Mouse (Mus musculus) retina, adult 2 months (tissue): ENCODE measurements around the gene Hdac1.

Experiments used
- DNase-seq: peaks from one replicate; pipeline ENCODE4 v3.0.0-alpha.2; 2012; ENCODE audit warnings: low read depth, low spot score

The Hdac1 gene

DNA sequence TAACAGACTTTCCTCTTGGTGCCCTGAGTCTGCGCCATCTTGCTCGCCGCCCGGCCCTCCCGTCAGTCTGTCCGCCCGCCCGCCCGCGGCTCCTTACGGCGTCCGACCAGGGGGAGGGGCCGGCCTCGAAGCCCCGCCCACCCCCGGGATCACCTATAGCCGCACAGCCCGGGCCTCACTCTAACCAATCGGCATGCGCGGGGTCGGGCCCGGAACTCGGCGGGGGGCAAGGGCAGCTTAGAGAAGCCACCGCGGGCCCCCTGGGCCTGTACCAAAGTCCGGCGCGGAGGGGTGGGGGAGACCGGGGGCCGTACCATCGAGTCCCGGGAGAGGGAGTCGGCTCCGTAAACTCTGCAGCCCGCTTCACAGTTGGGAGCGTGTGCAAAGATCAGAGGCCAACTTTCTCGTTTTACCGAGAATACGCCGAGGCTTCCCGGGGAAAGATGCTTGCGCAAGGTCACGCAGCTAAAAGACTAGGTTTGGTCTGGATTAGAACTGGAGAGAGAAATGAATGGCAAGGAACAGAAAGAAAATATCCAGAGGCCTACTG, at the start of gene Hdac1:
Gene Hdac1 (minus strand): TSS at position 122 of the 550 bp plus-strand sequence.
- peak; percentile 94 for DNase-seq

DNA sequence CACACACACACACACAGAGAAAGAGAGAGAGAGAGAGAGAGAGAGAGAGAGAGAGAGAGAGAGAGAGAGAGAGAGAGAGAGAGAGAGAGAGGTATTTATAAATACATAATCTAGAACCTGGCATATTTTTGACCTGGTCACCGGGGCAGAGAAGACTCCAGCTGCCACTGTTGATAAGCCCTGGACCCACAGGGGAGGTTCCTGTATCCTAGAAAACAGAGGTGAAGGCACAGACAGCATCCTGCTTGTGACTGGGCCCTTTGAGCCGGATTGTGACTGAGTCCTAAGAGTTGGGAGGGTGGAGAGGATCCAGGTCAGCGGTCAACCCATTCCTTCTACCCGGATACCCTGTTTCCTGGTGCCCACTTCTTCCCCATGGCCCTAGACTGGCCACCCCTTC, 46.4 kb upstream of the Hdac1 start:
- DNase-seq, result no peak

DNA sequence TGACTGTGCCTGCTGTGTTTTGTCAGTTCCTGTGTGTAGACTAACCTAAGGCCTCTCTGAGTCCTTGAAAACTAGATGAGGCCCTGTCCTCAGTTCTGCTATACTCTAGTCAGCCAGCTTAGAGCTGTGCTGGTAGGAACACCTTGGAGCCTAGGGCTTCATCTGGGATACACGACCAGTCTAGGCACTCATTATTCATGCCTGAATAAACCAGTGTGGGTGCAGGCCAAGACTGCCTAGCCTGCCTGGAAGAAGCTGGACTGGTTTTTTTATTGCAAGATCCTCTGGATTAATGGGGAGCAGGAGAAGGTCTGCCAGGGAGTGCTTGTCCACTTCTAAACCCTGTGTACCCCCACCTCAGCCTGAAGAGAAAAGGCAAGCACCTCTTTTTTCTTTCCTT, 44.4 kb upstream of the Hdac1 start:
- no peak for DNase-seq

DNA sequence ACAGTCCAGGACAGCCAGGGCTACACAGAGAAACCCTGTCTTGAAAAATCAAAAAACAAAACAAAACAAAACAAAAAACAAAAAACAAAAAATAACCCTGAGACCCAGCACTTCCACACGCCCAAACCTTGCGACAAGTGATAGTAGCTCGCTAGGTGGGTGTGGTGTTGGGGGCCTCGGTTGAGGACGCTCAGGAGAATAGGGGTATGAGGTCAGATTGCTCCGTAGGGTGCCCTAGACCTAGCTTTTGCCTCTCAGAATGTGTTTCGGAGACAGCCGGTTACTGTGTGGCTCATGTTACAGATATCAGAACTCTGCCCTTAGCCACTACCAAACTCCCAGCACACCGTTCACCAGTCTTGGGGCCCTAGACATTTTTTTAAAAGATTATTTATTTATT, 43.3 kb upstream of the Hdac1 start:
- DNase-seq, result no peak

DNA sequence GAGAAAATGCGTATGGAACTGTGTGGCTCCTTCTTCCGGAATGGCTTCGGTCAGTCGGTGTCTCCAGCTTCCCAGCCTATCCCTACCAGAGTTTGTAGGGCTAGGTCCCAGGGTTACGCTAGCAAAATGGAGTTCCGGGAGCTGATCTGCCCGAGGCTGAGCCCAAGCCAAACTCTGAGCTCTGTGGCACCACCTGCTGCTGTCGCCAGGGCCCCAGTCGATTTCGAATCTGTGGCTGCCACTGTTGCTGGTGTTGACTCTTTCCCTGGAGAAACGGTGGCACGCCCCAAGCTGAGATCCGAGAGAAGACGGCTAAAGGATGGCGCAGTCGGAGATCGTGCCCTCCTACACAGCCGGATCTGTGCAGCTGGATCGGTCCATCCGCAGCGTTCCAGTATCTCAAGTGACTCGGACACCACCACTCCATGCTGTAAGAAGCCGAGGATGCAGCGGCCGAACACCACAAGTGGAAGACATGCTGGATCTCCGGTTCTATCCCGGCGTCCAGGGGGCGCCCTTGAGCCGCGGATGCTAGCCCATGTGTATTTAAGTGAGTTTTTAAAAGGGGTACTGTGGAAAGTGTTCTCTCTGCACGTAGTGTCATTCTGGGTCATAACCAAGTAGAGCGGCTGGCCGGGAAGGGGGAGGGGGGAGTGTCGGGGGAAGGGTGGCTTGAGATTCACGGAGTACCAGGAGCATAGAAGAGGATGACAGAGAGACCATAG, 42.5 kb upstream of the Hdac1 start:
- DNase-seq, result no peak

DNA sequence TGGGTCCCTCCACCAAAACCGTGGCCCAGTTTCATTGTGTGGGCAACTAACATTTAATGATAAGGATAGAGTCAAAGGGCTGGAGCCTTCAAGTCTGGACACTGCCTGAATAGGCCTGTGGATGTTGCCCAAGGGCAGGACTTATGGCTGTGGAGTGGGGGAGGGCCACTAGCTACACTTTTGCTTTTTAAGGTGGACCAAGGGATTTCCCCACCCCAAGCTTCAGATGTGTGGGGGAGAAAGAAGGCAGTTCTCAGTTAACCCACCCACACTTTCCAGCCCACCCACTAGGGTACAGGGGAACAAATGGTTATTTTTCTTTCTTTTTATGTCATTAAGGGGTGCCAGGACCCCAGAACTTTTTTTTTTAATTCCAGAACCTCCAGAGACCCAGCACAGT, 41.9 kb upstream of the Hdac1 start:
- DNase-seq, result no peak

DNA sequence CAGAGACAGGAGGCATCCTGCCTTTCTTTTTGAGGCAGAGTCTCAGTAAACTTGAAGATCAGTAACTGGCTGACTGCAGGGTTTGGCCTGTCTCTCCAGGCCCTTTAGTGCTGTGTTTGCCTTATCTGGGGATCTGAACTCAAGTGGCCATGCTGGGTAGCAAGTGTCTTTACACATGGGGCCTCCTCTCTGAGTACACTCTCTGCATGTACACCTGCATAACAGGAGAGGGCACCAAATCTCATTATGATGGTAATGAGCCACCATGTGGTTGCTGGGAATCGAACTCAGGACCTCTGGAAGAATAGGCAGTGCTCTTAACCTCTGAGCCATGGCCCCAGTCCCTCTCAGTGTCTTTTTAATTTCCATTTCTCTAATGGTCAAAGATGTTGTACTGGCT, 39.7 kb upstream of the Hdac1 start:
- DNase-seq, result no peak

DNA sequence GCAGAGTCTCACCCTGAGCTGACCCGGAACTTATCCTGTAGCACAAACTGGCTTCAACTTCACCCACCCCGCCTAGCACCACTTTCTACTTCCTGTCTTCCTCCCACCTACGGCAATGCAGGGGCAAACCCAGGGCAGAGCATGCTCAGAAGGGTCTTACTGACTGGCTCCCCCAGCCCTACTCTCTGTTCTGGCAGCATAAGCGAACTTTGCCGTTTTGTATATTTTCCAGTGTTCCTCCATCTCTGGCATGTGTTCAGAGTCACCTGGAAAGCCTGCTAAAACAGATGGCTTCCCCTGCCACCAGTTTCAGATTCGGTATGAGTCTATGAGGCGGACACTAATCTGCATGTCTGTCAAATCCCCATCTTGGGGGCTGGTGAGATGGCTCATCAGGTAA, 37.8 kb upstream of the Hdac1 start:
- DNase-seq, result no peak

DNA sequence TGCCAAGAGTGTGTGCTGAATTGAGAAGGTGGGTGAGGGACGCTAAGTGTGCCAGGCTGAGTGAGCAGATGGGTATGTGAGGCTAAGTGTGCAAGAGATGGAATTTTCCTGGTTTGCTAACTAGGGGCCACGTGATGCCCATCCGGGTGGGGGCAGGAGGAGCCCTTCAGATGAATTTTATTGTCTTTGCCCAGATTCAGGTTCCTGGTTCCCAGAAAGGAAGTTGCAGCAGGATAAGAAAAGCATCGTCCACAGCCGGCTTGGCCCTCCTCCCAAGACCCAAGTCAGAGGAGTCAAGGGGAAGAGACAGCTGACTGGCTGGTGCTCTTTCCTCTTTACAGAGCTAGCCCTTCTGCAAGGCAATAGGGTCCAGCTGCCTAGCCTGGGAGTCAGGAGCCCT, 36.0 kb upstream of the Hdac1 start, which contains the start of gene Fam167b:
Gene Fam167b (minus strand): TSS at position 84 of the 400 bp plus-strand sequence.
- DNase-seq, result no peak

DNA sequence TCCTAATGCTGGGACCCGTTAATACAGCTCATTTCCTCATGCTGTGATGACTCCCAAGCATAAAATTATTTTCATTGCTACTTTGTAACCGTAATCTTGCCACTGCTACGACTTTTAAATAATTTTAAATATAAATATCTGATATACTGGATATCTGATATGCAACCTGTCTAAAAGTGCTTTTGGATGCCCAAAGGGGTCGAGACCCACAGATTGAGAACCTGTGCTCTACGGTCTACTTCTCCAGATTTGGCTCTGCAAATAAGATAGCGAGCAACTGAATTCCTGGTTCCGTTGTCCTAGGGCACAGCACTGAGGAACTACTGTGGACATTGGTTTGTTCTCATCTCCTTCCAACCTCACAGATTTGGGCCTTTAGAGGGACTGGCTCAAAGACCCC, 35.2 kb upstream of the Hdac1 start:
- no peak for DNase-seq

DNA sequence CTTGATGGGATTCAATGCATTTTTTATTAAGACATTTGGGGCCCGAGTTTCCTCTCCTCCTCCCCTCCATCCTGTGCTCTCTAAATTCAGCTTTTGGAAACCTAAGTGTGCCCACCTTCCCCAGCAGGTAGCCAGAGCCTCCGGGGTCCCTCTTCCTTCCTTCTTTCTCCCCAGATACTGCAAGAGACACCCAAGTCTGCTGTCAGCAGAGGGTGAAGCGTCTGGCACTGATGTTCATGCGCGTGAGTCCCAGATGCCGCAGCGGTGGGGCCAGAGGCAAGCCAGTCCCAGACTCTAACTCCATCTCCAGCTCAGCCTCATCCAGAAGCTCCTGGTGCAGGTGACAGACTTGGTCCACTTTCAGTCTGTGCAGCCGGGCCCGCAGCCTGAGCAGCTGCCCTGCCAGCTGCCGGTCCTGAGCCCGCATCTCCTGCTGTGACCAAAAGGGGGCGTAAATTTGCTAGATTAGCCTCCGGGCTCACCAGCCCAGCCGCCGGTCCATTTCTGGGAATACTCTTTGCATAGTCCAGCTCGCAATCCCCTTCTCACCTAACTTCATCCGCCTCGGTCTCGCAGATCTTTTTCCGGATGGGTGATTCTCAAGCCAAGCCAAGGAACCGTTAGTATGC, 34.5 kb upstream of the Hdac1 start:
- no peak for DNase-seq

DNA sequence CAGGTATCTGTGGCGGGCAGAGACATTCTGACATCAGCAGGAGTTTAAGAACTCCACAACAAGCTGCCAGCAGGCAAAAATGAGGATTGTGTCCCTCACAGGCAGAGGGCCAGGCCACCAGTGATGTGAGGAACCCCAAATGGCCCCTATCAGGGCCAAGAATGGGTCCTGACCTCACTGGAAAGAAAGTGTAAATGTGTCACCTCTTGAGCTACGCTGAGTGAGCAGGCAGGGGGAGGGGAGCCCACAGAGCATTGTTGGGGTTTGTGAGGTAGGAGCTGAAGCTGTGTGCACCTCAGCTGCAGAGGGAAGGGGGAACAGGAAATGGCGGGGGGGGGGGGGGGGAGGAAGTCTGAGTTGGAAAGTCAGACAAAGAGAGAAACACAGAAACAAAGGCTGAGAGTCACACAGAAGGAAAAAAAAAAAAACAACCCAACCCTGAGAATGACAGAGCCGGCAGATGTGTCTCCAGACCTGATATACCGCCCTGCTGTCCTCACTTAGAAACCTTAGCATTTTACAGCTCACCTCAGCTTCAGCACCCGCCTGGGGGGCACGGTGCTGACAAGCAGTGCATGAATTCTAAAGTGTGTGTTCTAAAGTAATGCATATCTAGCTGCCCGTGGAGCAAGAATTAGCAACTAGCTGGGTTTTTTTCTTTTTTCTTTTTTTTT, 32.8 kb upstream of the Hdac1 start:
- no peak for DNase-seq

DNA sequence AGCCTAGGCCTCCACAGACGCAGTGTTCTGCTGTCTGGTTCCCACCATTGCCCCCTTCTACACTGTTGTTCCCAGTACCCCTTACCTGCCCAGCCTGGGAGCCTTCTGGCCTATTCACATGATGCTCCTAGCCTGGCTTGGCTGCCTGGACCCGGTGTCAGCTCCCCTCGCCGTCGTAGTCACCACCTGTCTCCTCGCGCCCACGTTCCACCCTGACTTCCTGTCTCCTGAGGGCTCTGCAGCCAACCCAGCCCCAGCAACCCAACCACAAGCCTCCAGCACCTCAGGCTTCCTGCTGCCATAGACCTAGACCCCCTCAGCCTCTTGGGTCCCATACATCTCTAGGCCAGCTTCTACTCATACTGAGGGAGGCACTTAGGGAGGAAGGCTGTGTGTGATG, 30.9 kb upstream of the Hdac1 start, which contains the start of gene Lck:
Gene Lck (minus strand): TSS at position 212 of the 400 bp plus-strand sequence.
- DNase-seq, result no peak

DNA sequence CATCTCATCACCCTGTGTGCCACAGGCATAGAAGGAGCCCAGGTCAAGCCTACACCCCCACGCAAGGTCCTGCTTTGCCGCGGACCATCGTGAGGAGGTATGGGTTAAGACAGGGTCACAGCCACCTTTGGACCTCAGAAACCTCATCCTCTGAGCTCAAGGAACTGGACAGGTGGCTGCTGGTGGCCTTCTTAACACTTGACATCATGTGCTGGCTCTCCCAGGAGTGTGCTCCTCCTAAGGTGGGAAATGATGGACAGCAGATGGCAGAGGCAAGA, 30.5 kb upstream of the Hdac1 start:
- no peak for DNase-seq

DNA sequence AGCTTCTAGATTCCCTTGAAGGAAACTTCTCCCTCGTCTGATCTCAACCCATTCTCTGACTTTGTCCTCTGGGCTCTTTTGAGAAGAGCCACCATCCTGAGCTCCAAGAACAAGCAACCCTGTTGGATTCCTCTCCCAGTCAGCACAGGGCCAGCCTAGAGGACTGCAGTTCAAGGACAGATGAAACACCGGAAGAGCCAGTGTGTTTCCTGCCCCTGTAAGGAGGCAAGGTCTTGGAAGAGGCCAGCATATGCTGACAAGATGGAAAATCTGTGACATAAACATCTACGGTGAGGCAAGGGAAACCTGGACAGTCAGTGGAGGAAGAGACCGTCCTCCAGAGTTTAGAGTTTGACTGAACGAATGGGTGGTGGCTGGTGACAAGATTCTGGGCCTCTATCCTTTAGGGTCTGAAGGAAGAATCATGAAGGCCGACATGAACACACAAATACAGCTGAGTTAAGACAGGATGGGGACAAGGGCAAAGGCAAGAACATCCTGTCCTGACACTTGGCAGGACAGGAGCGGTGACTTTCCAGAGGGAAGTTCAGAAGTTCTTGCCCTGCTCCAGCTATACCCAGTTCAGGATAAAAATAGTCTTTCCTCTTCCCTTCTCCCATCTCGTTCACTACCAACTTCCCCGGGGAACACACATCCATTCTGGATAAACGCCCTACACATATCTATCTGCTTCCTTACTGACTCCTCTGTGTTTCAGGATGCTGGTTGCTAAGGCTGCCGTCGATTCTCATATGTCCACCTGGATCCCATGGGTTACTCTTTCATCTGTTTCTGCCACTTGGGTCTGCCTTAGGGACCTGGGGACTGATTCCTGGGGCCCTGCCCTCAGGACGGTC, 30.0 kb upstream of the Hdac1 start:
- no peak for DNase-seq

DNA sequence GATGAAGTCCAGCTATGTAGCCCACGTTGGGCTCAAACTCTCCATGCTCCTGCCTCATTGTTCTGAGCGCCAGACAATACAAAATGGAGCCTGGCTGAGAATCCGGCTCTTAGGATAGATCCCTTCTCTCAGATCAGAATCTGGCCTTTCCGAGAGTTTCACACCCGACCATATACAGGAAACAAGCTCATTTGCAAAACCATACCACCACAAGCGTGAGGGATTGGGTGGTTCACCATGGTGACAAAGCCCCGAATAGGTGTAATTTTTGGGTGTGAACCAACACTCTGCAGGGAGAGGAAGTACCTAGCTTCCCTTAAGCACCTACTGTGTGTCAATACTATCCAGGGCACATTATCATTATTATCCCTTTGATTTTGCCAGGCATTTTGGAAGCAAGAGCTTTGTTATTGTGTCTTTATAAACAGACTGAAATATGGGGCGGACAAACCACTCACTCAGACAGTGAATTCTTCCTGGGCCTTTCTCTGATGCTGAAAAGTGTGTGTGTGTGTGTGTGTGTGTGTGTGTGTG, 29.1 kb upstream of the Hdac1 start:
- DNase-seq, result no peak

DNA sequence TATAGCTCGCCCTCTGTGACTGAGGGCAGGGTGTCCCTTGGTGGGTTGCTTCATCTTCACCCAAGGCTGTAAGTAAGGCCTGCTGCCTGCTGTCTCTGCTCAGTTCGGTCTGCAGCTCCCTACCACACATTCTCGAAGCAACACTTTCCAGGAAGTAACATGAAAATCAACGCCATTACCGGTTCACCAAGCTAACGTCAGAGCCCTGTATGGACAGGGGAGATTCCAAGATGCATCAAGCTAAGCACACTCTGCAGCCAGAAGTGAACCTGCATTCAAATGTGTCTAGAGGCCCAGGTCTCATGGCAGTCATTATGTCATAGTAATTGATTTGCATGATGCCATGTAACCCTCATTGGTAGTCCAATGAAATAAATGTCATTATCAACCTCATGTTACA, 27.5 kb upstream of the Hdac1 start:
- no peak for DNase-seq

DNA sequence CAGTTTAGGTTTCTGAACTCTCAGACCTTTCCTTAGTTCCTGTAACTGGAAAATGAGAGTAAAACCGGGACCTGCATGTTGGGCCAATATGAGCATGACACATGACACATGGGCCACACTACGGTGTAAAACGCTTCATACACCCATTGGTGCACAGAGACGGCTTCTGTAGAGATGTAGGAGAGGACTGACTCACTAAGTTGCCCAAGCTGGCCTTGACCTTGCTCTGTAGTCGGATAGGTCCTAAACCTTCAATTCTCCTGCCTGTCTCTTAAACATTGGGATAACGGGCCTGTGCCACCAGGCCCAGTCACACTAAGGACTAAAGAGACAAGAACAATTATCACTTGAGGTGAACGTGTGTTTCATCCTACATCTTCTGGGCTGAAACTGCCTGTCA, 25.9 kb upstream of the Hdac1 start:
- DNase-seq, result no peak

DNA sequence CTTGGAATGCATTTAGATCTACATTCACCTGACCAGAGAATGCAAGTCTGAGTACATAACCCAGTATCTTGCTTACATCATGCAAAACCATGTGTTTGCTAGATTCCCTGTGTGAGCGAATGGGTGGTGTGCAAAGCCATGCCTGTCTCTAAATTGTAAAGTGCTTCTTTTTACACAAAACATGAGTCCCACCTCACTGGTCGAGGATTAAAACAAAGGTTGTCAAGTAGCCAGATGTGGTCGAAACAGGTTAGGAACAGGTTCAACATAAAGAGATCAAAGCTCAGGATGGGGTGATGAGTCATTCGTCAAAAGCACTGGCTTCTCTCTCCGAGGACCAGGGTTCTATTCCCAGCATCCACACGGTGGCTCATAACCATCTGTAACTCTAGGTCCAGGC, 22.6 kb upstream of the Hdac1 start:
- no peak for DNase-seq

DNA sequence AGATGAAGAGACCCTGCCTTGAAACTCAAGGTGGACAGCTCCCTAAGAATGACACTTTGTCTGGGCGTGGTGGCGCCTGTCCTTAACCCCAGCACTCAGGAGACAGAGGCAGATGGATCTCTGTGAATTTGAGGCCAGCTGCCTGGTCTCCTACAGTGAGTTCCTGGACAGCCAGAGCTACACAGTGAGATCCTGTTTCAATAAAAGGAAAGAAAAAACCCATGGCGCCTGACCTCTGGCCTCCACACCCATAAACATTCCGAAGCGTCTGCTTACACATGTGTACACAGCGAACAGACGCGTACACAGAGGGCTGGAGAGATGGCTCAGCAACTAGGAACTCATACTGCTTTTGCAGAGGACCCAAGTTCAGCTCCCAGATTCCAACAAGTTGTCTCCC, 21.2 kb upstream of the Hdac1 start:
- no peak for DNase-seq

DNA sequence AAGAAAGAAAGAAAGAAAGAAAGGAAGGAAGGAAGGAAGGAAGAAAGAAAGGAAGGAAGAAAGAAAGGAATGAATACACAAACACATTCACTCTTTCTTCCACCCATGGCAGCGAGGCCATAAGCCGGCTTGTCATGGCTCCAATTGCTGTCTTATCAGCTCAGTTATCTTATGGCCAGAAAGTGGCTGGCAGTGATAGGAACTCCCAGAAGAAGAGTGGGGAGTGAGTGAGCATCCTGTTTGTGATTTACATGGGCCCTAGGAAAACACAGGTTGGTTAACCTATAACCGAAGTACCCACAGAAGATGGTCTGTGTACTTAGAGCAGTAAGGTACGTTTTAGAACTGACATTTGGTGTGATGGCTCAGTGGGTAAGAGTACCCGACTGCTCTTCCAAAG, 18.7 kb upstream of the Hdac1 start:
- no peak for DNase-seq
